Mouse (Mus musculus) limb, embryonic 14.5 days (tissue): ENCODE data around the gene Nexn. TPM values are rescaled to one million over a fixed set of nuclear protein-coding genes. Genes with fewer than 3 reads are reported as not detected.

Experiments
- ATAC-seq: fragments of 200-750 bp; cut with Nextera tagmentation; 2 replicates; pipeline ENCODE4 v1.8.0; 2017; ENCODE audit warnings: low read depth, moderate number of reproducible peaks, moderate TSS enrichment; ENCODE audit not compliant: low FRiP score
- DNase-seq: peaks from one replicate; pipeline ENCODE4 v3.0.0-alpha.2; 2015; ENCODE audit warnings: low spot score
- H3K27ac ChIP-seq: fragments of 300-500 bp; sonication (generic); replicated peaks from 2 replicates; pipeline ENCODE4 v1.5.1; 2014; ENCODE audit warnings: low read depth, mild to moderate bottlenecking, low read length, moderate library complexity, mixed read lengths
- H3K27me3 ChIP-seq: fragments of 300-500 bp; sonication (generic); 2 replicates; pipeline ENCODE4 v1.6.1; 2014; ENCODE audit warnings: low read length, mixed read lengths; ENCODE audit not compliant: control insufficient read depth, insufficient read depth
- H3K36me3 ChIP-seq: fragments of 300-500 bp; sonication (generic); 2 replicates; pipeline ENCODE4 v1.6.1; 2014; ENCODE audit warnings: mild to moderate bottlenecking, low read length, moderate library complexity, mixed read lengths; ENCODE audit not compliant: control insufficient read depth, insufficient read depth
- H3K4me1 ChIP-seq: fragments of 300-500 bp; sonication (generic); 2 replicates; pipeline ENCODE4 v1.6.1; 2014; ENCODE audit warnings: antibody characterized with exemption, low read length, mixed read lengths; ENCODE audit not compliant: control insufficient read depth, insufficient read depth
- H3K4me2 ChIP-seq: fragments of 300-500 bp; sonication (generic); replicated peaks from 2 replicates; pipeline ENCODE4 v1.6.1; 2014; ENCODE audit warnings: low read depth, mild to moderate bottlenecking, low read length, moderate library complexity; ENCODE audit not compliant: severe bottlenecking
- H3K4me3 ChIP-seq: fragments of 300-500 bp; sonication (generic); replicated peaks from 2 replicates; pipeline ENCODE4 v1.5.1; 2014; ENCODE audit warnings: low read length
- H3K9ac ChIP-seq: fragments of 300-500 bp; sonication (generic); 2 replicates; pipeline ENCODE4 v1.6.1; 2014; ENCODE audit warnings: mild to moderate bottlenecking, low read depth, low read length, moderate library complexity; ENCODE audit not compliant: severe bottlenecking
- H3K9me3 ChIP-seq: fragments of 300-500 bp; sonication (generic); 2 replicates; pipeline ENCODE4 v1.6.1; 2016; ENCODE audit warnings: low read length; ENCODE audit not compliant: control insufficient read depth
- POLR2A ChIP-seq: fragments of 200-500 bp; IDR thresholded peaks from 2 replicates; pipeline ENCODE4 v1.8.0; 2012; ENCODE audit warnings: inconsistent platforms, mild to moderate bottlenecking, moderate library complexity, borderline replicate concordance; ENCODE audit not compliant: insufficient read depth, insufficient read length; ENCODE audit errors: extremely low read depth
- WGBS: fragments of 180-500 bp; shearing (Covaris S2); extraction: QIAGEN DNeasy Blood & Tissue Kit; methylation state at CpG from one replicate; pipeline ENCODE4 v1.1.7; 2014; 5-methylcytosine and 5-hydroxymethylcytosine counted together
- polyA plus RNA-seq, 2 experiments: library from polyadenylated mRNA; depleted of rRNA in 1 of 2; stranded (reverse) in 1 of 2; unstranded in 1 of 2; fragments of >200 nt; fragmentation: Nextera tagmentation in 1 of 2; extraction: Ambion mirVana in 1 of 2; gene quantifications; 2 replicates each; pipeline versions ENCODE4 v1.2.1 to v1.2.3; 2012 to 2014

The Nexn gene
- polyA plus RNA-seq, 2 experiments: 17.5 to 26.0 TPM

GRCm38 (mm10) chr3:152207156-152207555 lies 59.0 kb downstream of the Nexn start:
- no peaks in the 10 kb centered on the region for H3K9me3 ChIP-seq
- ATAC-seq (no peak), DNase-seq (no peak)
- peaks cover 9% of the 10 kb centered on the region for H3K4me1 ChIP-seq
- no peak overlapping the region for H3K4me3 ChIP-seq
- no peak overlapping the region for H3K9ac ChIP-seq
- no peak overlapping the region for H3K4me2 ChIP-seq
- TF ChIP-seq POLR2A: no peak
- no peaks in the 10 kb centered on the region for H3K27me3 ChIP-seq
- WGBS: 93% methylated on average over 4 of the region's 4 CpGs
- H3K27ac ChIP-seq: no peak overlapping the region
- H3K36me3 ChIP-seq: 0 out of 2 replicates have a peak, but pooled peaks cover 4% of the 10 kb centered on the region

DNA sequence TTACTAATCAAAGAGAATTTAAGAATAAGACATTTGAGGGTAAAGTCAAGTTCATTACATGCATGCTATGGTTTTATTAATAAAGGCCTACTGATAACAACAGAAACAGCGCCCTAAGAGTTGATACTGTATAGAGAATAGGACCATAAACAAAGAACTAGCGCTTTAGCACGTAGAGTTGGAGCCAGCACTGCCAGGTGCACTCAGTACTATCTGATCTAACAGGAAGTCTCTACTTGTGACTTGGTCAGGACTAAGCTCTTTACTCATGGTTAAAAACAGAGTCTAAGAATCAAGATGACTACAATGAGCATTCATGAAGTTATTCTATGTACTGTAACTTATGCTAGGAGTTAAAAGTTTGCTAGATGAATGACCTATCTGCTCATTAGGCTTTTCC lies 61.6 kb downstream of the Nexn start:
- TF ChIP-seq POLR2A: no peak
- ATAC-seq: no peak

DNA sequence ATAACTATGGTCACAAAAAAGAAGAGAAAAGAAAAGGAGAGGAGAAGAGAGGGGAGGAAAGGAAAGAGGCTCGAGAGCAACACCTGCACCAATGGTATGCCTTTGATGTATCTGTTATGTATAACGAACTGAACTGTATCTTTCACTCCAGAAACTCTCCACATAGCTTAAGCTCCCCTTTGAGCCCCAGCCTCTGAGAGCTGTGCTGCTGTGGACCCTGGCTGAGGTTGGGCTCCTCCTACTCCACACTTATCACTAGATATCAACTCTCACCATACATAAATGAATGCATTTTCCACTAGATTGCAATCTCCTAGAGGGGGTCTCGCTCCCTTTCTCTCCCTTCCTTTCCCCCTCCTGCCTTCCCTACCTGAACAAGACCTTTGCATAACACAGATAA lies 62.2 kb downstream of the Nexn start:
- WGBS: 68% methylated on average over 3 of the region's 3 CpGs
- Histone ChIP-seq H3K27ac (no peak overlapping the region), H3K4me2 (no peak overlapping the region), H3K9me3 (no peaks in the 10 kb centered on the region), H3K4me1 (peaks cover 4% of the 10 kb centered on the region), H3K4me3 (no peak overlapping the region), H3K36me3 (0 out of 2 replicates have a peak, but pooled peaks cover 2% of the 10 kb centered on the region), H3K27me3 (no peaks in the 10 kb centered on the region), H3K9ac (no peak overlapping the region)
- no peak for ATAC-seq
- no peak for TF ChIP-seq POLR2A
- no peak for DNase-seq

More for the DNA sequence above, 61.6 kb downstream of the Nexn start:
- Histone ChIP-seq H3K27me3 (no peaks in the 10 kb centered on the region), H3K4me3 (no peak overlapping the region), H3K9ac (no peak overlapping the region), H3K4me2 (no peak overlapping the region), H3K9me3 (no peaks in the 10 kb centered on the region), H3K27ac (no peak overlapping the region), H3K4me1 (peaks cover 4% of the 10 kb centered on the region), H3K36me3 (0 out of 2 replicates have a peak, but pooled peaks cover 2% of the 10 kb centered on the region)
- 85% methylated on average over 3 of the region's 3 CpGs for WGBS
- no peak for DNase-seq

DNA sequence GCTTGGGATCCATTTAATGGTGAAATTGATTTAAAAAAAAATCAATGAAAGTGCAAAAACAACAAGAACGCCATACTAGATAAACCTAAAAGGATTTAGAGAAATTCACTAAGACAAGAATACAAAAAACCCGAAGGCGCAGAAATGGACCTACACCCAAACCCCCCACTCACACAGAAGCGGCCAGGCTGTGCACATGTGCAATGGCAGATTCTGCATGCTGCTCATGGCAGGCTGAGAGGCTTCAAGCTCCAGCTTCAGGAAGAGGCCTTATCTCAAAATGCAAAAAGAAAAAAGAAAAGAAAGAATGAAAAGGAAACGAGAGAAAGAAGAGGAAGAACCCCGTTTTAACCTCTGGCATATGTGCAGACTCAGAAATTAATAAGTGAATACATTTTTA lies 62.7 kb downstream of the Nexn start:
- Histone ChIP-seq H3K4me1 (peaks cover under 1% of the 10 kb centered on the region; the same call in 1 of the 2 replicates), H3K36me3 (0 out of 2 replicates have a peak, but pooled peaks cover under 1% of the 10 kb centered on the region), H3K27me3 (no peaks in the 10 kb centered on the region), H3K9me3 (no peaks in the 10 kb centered on the region), H3K9ac (no peak overlapping the region), H3K4me3 (no peak overlapping the region), H3K4me2 (no peak overlapping the region), H3K27ac (no peak overlapping the region)
- no peak for DNase-seq
- no peak for ATAC-seq
- WGBS: 91% methylated on average over 6 of the region's 6 CpGs
- TF ChIP-seq POLR2A: no peak

GRCm38 (mm10) chr3:152202942-152203341 lies 63.2 kb downstream of the Nexn start:
- H3K36me3 ChIP-seq: no peaks in the 10 kb centered on the region
- no peaks in the 10 kb centered on the region for H3K27me3 ChIP-seq
- no peak overlapping the region for H3K4me2 ChIP-seq
- H3K27ac ChIP-seq: no peak overlapping the region
- H3K9me3 ChIP-seq: no peaks in the 10 kb centered on the region
- no peak overlapping the region for H3K9ac ChIP-seq
- DNase-seq (no peak), ATAC-seq (no peak)
- H3K4me1 ChIP-seq: no peaks in the 10 kb centered on the region
- no peak overlapping the region for H3K4me3 ChIP-seq
- TF ChIP-seq POLR2A: no peak

- DNase-seq (no peak), ATAC-seq (no peak)
- TF ChIP-seq POLR2A: no peak
- Histone ChIP-seq H3K4me2 (no peak overlapping the region), H3K9me3 (no peaks in the 10 kb centered on the region), H3K36me3 (no peaks in the 10 kb centered on the region), H3K9ac (no peak overlapping the region), H3K27me3 (no peaks in the 10 kb centered on the region), H3K4me1 (no peaks in the 10 kb centered on the region), H3K27ac (no peak overlapping the region), H3K4me3 (no peak overlapping the region)
- WGBS: 67% methylated on average over 1 of the region's 2 CpGs
Measured at GRCm38 (mm10) chr3:152201651-152202050, 64.5 kb downstream of the Nexn start.
